Mouse (Mus musculus) forebrain, embryonic 11.5 days (tissue): ENCODE results near the gene Garnl3. TPM values are rescaled to one million over a fixed set of nuclear protein-coding genes. Genes with fewer than 3 reads are reported as not detected.

Experiments
- ATAC-seq: fragments of 200-750 bp; cut with Nextera tagmentation; replicated peaks from 2 replicates; pipeline ENCODE4 v1.8.0; 2017; ENCODE audit warnings: moderate TSS enrichment; ENCODE audit not compliant: low FRiP score
- DNase-seq: peaks from one replicate; pipeline ENCODE4 v3.0.0-alpha.2; 2017; ENCODE audit warnings: low spot score
- H3K27ac ChIP-seq: fragments of 300-500 bp; sonication (generic); 2 replicates; pipeline ENCODE4 v1.5.1; 2014; ENCODE audit warnings: low read depth, low read length
- H3K27me3 ChIP-seq: fragments of 300-500 bp; sonication (generic); 2 replicates; pipeline ENCODE4 v1.6.1; 2014; ENCODE audit warnings: mild to moderate bottlenecking, low read length, mixed read lengths; ENCODE audit not compliant: control insufficient read depth, insufficient read depth
- H3K36me3 ChIP-seq: fragments of 300-500 bp; sonication (generic); 2 replicates; pipeline ENCODE4 v1.6.1; 2014; ENCODE audit warnings: mild to moderate bottlenecking, low read length, moderate library complexity, mixed read lengths; ENCODE audit not compliant: control insufficient read depth, insufficient read depth
- H3K4me1 ChIP-seq: fragments of 300-500 bp; sonication (generic); replicated peaks from 2 replicates; pipeline ENCODE4 v1.6.1; 2014; ENCODE audit warnings: low read length, mixed read lengths; ENCODE audit not compliant: control insufficient read depth, insufficient read depth
- H3K4me2 ChIP-seq: fragments of 300-500 bp; sonication (generic); 2 replicates; pipeline ENCODE4 v1.6.1; 2014; ENCODE audit warnings: low read depth, mild to moderate bottlenecking, low read length, moderate library complexity, mixed read lengths; ENCODE audit not compliant: severe bottlenecking
- H3K4me3 ChIP-seq: fragments of 300-500 bp; sonication (generic); 2 replicates; pipeline ENCODE4 v1.5.1; 2014; ENCODE audit warnings: low read depth, low read length
- H3K9ac ChIP-seq: fragments of 300-500 bp; sonication (generic); 2 replicates; pipeline ENCODE4 v1.6.1; 2014; ENCODE audit warnings: low read length
- H3K9me3 ChIP-seq: fragments of 300-500 bp; sonication (generic); 2 replicates; pipeline ENCODE4 v1.6.1; 2016; ENCODE audit warnings: low read length, mixed read lengths; ENCODE audit not compliant: control insufficient read depth
- WGBS: fragments of 180-500 bp; shearing (Covaris S2); extraction: QIAGEN DNeasy Blood & Tissue Kit; methylation state at CpG from one replicate; pipeline ENCODE4 v1.1.7; 2014; 5-methylcytosine and 5-hydroxymethylcytosine counted together
- polyA plus RNA-seq: library from polyadenylated mRNA; unstranded; fragments of >200 nt; fragmentation: Nextera tagmentation; extraction: Ambion mirVana; gene quantifications from 2 replicates; pipeline ENCODE4 v1.2.1, GENCODE M21; 2014

Garnl3 gene
- polyA plus RNA-seq: 9.7 and 12.9 TPM in 2 replicates

DNA sequence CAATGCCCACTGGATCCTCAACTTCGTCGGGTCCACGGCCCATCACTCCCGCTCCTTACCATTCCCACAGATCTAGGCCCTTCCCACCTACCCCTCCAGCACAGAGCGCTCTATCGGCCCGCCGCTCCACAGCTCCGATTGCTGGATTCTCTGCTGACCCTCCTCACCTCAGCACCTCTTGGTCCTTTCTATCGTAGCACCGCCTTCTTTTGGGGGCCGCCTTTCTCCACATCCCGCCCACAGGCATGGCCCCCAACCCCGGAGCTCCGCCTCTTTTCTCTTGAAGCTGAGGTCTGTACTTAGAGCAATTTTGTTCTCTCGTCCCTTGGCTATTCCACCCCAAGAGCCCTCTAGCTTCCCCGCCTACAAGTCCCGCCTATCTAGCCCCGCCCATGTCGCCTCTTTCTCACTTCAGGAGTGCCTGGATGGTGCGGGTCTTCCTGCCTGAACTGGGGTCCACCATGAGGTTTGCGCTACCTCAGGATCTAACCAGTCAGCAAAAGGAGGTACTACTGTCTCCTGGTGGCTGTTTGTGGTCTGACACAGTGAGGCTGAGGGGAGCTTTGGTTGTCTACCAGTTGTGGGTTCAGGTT, at the start of gene Garnl3:
Gene Garnl3 (minus strand): TSS at position 155 of the 593 bp plus-strand sequence.
- ATAC-seq (peak; percentile 50), DNase-seq (peak; percentile 80)
- WGBS: under 1% methylated on average over 22 of the region's 22 CpGs
- Histone ChIP-seq H3K27ac (no peak within 1 kb of the TSS), H3K9ac (peak within 1 kb of the TSS; percentile 68), H3K4me3 (peak within 1 kb of the TSS; percentile 62), H3K4me2 (peak within 1 kb of the TSS; percentile 96), H3K9me3 (no peaks in the 10 kb centered on the region), H3K27me3 (peaks cover 9% of the 10 kb centered on the region; the same call in 1 of the 2 replicates), H3K4me1 (peaks cover 3% of the 10 kb centered on the region; the same call in 1 of the 2 replicates), H3K36me3 (no peaks in the 10 kb centered on the region)

DNA sequence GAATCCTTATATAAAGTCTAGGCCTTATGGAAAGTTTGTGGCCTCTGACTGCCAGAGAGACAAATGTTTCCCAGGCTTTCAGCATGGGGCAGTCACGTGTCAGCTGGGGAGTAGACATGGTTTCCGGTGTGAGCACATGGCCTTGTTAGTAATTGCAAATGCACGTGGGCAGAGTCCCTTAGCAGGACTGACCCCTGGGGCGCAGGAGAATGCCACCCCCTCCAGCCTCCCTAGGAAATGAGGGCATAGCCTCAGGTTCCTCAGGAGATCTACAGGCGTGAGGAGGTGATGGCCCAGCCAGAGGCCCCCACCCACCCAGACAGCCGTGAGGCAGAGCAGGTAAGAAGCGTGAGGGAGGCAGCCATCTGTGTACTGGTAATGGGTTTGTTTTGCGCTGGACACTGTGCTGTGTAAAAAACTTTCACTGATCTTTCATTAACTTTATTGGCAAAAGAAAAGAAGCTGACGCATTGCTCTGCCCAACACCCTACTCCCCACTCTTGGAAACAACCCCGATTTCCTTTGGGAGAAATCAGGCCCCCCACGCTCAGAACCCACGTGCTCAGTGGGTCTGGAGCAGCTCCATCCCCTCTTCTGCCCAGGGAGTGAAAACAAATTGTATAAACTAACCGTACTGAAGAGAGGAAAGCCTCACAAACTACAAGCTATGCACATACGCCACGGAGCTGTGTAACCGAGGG, 48.6 kb upstream of the Garnl3 start:
- Histone ChIP-seq H3K4me3 (no peak overlapping the region), H3K27me3 (no peaks in the 10 kb centered on the region), H3K36me3 (no peaks in the 10 kb centered on the region), H3K9ac (no peak overlapping the region), H3K27ac (no peak overlapping the region), H3K9me3 (no peaks in the 10 kb centered on the region), H3K4me1 (peaks cover 17% of the 10 kb centered on the region), H3K4me2 (no peak overlapping the region)
- ATAC-seq: no peak
- 64% methylated on average over 16 of the region's 16 CpGs for WGBS
- DNase-seq: no peak

DNA sequence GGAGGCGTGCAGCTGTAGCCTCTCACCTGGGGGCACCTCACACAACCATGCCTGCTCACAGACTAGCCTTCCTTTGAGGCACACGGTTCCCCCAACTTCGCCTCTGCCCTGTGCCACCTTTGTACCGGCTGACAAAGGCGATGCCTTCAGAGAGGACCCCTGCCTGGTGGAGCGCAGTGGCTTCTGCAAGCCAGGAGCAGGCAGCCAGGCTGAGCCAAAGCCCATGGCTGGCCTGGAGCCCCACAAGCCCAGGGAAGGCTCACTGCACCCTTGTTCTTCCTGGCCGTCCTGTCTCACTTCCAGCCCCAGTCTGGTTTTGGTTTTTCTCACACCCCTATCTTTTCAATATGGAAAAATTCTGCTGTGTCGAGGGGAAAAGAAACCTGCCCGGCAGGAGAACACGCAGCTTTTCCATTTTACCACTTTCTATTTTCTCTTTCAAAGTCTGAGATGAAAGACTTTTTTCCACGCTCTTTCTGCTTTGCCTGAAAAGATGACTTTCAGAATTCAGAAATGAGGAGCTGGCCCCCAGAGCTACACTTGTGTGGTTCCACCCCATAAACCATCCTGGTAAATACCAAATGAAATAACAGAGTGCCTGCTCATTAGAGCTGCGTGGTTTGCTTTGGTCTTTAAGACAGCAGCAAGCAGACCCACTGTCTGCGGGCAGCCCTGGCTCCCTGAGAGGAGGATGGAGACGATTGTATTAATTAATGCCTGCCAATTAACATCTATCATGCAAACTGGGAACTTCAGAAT, 47.9 kb upstream of the Garnl3 start:
- no peak overlapping the region for H3K4me3 ChIP-seq
- no peaks in the 10 kb centered on the region for H3K36me3 ChIP-seq
- ATAC-seq (no peak), DNase-seq (no peak)
- 51% methylated on average over 14 of the region's 14 CpGs for WGBS
- H3K9me3 ChIP-seq: no peaks in the 10 kb centered on the region
- H3K4me1 ChIP-seq: peaks cover 17% of the 10 kb centered on the region
- no peak overlapping the region for H3K4me2 ChIP-seq
- no peak overlapping the region for H3K9ac ChIP-seq
- H3K27me3 ChIP-seq: no peaks in the 10 kb centered on the region
- no peak overlapping the region; the same call in 1 of the 2 replicates for H3K27ac ChIP-seq

DNA sequence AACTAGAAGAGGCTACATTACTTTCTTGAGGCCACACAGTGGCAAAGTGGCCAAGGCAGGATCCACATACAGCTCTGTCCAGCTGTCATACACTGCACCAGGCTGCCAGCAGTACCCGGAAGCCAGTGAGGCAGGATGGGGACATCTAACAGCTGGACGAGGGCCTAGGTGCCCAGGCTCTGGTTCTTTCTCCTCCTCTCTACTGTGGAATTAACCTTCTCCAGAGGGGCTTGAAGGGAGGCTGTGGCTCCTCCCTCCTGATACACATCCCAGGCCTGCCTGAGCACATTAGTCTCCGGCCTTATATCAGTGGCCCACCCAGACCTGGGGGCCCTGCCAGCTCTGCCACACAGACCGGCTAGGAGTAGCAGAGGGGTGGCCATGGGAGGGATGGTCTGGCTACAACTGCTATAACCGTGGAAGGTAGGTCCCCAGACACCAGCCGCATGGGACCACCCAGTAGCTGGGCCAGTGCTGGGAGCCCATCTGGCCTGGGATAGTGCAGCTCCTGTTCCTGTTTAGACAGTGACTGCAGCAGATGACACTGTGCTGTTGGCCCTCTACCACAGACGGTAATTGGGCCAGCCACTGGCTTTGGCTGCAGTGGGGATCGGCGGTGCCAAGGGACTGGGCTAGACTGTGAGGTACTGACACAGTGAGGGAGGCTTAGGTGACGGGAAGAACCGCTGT, 46.9 kb upstream of the Garnl3 start:
- no peak overlapping the region for H3K27ac ChIP-seq

DNA sequence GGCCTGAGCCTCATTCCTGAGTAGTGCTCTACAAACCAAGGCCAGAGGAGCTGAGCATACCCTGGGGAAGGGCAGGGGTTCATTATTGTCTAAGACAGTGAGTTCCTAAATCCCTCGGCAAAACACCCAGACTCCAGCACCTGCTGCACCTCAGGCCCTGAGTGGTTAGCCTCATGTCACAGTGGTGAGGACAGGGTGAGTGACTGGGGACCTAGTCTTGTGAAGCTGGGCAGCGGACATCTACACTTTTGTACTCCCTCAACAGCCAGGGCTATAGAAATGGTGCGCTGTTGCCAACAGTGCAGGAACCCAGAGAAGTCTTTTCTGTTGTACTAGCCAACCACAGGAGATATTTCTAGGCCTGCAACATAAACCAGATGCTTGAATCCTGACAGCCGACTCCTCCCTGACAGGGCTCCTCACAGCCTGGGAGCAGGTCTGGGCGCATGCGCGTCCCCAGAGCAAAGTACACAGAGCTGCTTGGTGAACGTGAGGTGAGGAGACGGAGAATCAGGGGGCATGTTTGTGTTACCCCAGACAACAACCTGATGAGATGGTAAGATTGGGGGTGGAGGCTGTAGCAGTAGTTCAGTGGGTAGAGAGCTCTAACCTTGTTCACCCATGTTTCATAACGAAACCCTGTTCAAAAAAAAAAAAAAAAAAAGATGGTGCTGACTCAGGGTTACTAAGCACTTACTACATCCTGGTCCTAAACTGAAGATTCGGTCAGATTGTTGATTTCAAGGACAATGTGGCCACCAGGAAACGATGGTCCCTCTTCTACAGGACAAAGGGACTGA, 46.2 kb upstream of the Garnl3 start:
- WGBS: 88% methylated on average over 12 of the region's 12 CpGs
- no peak overlapping the region for H3K27ac ChIP-seq
- H3K27me3 ChIP-seq: no peaks in the 10 kb centered on the region
- no peak overlapping the region for H3K4me2 ChIP-seq
- no peak overlapping the region for H3K4me3 ChIP-seq
- no peaks in the 10 kb centered on the region for H3K9me3 ChIP-seq
- H3K36me3 ChIP-seq: no peaks in the 10 kb centered on the region
- ATAC-seq (no peak), DNase-seq (no peak)
- H3K4me1 ChIP-seq: peaks cover 17% of the 10 kb centered on the region
- no peak overlapping the region for H3K9ac ChIP-seq

More for the DNA sequence above, 46.9 kb upstream of the Garnl3 start:
- 57% methylated on average over 11 of the region's 11 CpGs for WGBS
- H3K4me3 ChIP-seq: no peak overlapping the region
- DNase-seq: no peak
- peaks cover 17% of the 10 kb centered on the region for H3K4me1 ChIP-seq
- H3K27me3 ChIP-seq: no peaks in the 10 kb centered on the region
- no peak overlapping the region for H3K4me2 ChIP-seq
- H3K9ac ChIP-seq: no peak overlapping the region
- no peaks in the 10 kb centered on the region for H3K36me3 ChIP-seq
- peak; percentile 51 for ATAC-seq
- H3K9me3 ChIP-seq: no peaks in the 10 kb centered on the region

DNA sequence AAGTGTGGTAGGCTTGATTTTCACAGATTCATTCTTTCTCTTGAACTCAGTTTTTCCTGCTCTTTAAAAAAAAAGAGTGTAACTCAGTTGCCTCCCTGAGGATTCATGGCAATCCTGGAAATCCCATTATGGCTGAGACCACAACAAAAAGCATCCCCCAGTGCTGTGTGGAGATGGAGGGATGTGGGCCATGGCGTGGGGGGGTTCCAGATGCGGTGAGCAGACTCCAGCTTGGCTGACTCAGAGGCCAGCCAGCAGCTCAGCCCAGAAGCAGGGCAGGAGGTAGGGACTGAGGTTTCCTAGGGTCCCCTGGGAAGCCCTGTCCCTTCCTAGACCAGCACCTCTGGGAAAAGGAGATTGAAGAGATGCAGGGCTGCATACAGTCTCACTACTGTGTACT, 45.5 kb upstream of the Garnl3 start:
- no peak for ATAC-seq
- Histone ChIP-seq H3K4me1 (peaks cover 17% of the 10 kb centered on the region), H3K4me2 (no peak overlapping the region), H3K27me3 (no peaks in the 10 kb centered on the region), H3K27ac (no peak overlapping the region), H3K9me3 (no peaks in the 10 kb centered on the region), H3K9ac (no peak overlapping the region), H3K36me3 (no peaks in the 10 kb centered on the region), H3K4me3 (no peak overlapping the region)
- 75% methylated on average over 2 of the region's 2 CpGs for WGBS
- no peak for DNase-seq

DNA sequence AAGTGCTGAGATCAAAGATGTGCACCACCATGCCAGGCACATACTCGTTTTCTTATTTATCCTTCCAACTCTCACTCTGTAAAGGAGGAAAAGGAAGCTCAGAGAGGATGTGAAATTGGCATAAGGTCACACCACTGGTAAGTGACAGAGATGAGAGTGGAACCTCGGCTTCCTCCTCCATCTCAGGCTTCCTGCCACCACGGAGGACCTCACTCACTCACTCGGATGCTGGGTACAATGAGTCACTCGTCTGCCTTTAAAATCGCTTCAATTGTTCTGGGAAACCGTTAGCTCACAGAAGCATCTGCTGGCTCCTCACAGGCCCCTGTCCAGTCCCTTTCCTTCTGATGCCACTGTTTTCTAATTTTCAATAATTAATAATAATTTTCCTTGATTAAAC, 45.1 kb upstream of the Garnl3 start:
- Histone ChIP-seq H3K9ac (no peak overlapping the region), H3K4me2 (no peak overlapping the region), H3K9me3 (no peaks in the 10 kb centered on the region), H3K4me3 (no peak overlapping the region), H3K36me3 (no peaks in the 10 kb centered on the region), H3K27me3 (no peaks in the 10 kb centered on the region), H3K4me1 (peaks cover 17% of the 10 kb centered on the region), H3K27ac (no peak overlapping the region)
- ATAC-seq (no peak), DNase-seq (no peak)
- WGBS: 58% methylated on average over 7 of the region's 7 CpGs

DNA sequence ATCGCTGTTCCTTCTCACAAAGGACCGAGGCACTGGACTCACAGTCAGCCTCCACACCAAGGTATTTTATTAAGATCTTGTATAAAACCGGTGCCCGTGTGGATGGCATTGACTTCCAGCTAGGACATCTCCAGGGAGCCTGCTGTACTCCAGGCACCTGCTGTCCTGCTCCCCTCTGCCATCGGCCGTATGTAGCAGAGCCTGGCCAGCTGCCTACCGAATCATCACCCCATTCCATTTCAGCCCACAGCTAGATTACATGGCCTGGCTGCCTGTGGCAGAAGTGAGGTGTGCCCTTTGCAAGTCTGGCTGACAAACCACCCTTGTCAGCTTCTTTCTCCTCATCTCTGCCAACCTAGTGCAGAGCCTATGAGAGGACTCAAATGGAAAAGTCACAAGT, 42.2 kb upstream of the Garnl3 start:
- no peak for DNase-seq
- H3K4me1 ChIP-seq: peaks cover 10% of the 10 kb centered on the region
- no peaks in the 10 kb centered on the region for H3K36me3 ChIP-seq
- H3K4me3 ChIP-seq: no peak overlapping the region
- H3K9ac ChIP-seq: no peak overlapping the region
- H3K27me3 ChIP-seq: no peaks in the 10 kb centered on the region
- H3K27ac ChIP-seq: no peak overlapping the region
- no peak for ATAC-seq
- 92% methylated on average over 7 of the region's 7 CpGs for WGBS
- no peaks in the 10 kb centered on the region for H3K9me3 ChIP-seq
- H3K4me2 ChIP-seq: no peak overlapping the region
